Mouse (Mus musculus) liver, postnatal 0 days (tissue): Measurements from ENCODE around the gene Immp2l. TPM values are rescaled to one million over a fixed set of nuclear protein-coding genes. Genes with fewer than 3 reads are reported as not detected.

Experiments used
- ATAC-seq: fragments of 200-750 bp; cut with Nextera tagmentation; 2 replicates; pipeline ENCODE4 v1.8.0; 2017; ENCODE audit warnings: mild to moderate bottlenecking, moderate library complexity
- DNase-seq: peaks from one replicate; pipeline ENCODE4 v3.0.0-alpha.2; 2016
- H3K27ac ChIP-seq: fragments of 300-500 bp; sonication (generic); 2 replicates; pipeline ENCODE4 v1.5.1; 2014; ENCODE audit warnings: antibody characterized with exemption, moderate library complexity, mild to moderate bottlenecking, low read depth
- H3K27me3 ChIP-seq: fragments of 300-500 bp; sonication (generic); 2 replicates; pipeline ENCODE4 v1.6.1; 2014; ENCODE audit warnings: low read length, control low read depth, mixed read lengths; ENCODE audit not compliant: insufficient read depth
- H3K36me3 ChIP-seq: fragments of 300-500 bp; sonication (generic); replicated peaks from 2 replicates; pipeline ENCODE4 v1.6.1; 2014; ENCODE audit warnings: mild to moderate bottlenecking, control low read depth, low read length, moderate library complexity, mixed read lengths; ENCODE audit not compliant: insufficient read depth
- H3K4me1 ChIP-seq: fragments of 300-500 bp; sonication (generic); 2 replicates; pipeline ENCODE4 v1.6.1; 2014; ENCODE audit warnings: antibody characterized with exemption, mild to moderate bottlenecking, control low read depth; ENCODE audit not compliant: insufficient read depth
- H3K4me2 ChIP-seq: fragments of 300-500 bp; sonication (generic); 2 replicates; pipeline ENCODE4 v1.6.1; 2014; ENCODE audit warnings: low read depth, mild to moderate bottlenecking, low read length, moderate library complexity, mixed read lengths
- H3K4me3 ChIP-seq: fragments of 300-500 bp; sonication (generic); 2 replicates; pipeline ENCODE4 v1.5.1; 2014; ENCODE audit warnings: low read depth, low read length
- H3K9ac ChIP-seq: fragments of 300-500 bp; sonication (generic); replicated peaks from 2 replicates; pipeline ENCODE4 v1.6.1; 2014; ENCODE audit warnings: mild to moderate bottlenecking, moderate library complexity
- H3K9me3 ChIP-seq: fragments of 300-500 bp; sonication (generic); 2 replicates; pipeline ENCODE4 v1.6.1; 2016; ENCODE audit warnings: mild to moderate bottlenecking, control low read depth, low read length, mixed read lengths
- CTCF ChIP-seq: sonication (generic); IDR thresholded peaks from 2 replicates; pipeline ENCODE4 v1.5.1; 2016; ENCODE audit warnings: antibody characterized with exemption, low read depth
- EP300 ChIP-seq: IDR thresholded peaks from 2 replicates; pipeline ENCODE4 v1.6.1; 2016; ENCODE audit warnings: antibody characterized with exemption, low read depth, mild to moderate bottlenecking
- WGBS: fragments of 180-500 bp; shearing (Covaris S2); extraction: QIAGEN DNeasy Blood & Tissue Kit; methylation state at CpG from one replicate; pipeline ENCODE4 v1.1.7; 2014; ENCODE audit not compliant: insufficient replicate concordance; 5-methylcytosine and 5-hydroxymethylcytosine counted together
- polyA plus RNA-seq: library from polyadenylated mRNA; unstranded; fragments of >200 nt; fragmentation: Nextera tagmentation; extraction: Ambion mirVana; gene quantifications from 2 replicates; pipeline ENCODE4 v1.2.1, GENCODE M21; 2015

Gene Immp2l
- polyA plus RNA-seq, 1 experiment from 2014 or later, result 35.9 TPM

- Histone ChIP-seq H3K9me3 (no peaks in the 10 kb centered on the region), H3K9ac (no peak overlapping the region), H3K27ac (no peak overlapping the region), H3K4me2 (no peak overlapping the region), H3K36me3 (no peaks in the 10 kb centered on the region), H3K4me3 (no peak overlapping the region), H3K27me3 (no peaks in the 10 kb centered on the region), H3K4me1 (no peaks in the 10 kb centered on the region)
- DNase-seq (no peak), ATAC-seq (no peak)
- 82% methylated on average over 1 of the region's 1 CpGs for WGBS
- TF ChIP-seq EP300, result no peak
- TF ChIP-seq CTCF, result no peak
Observed at GRCm38 (mm10) chr12:41354857-41355256, 331.0 kb downstream of the Immp2l start.

GRCm38 (mm10) chr12:41356040-41356439 is 332.1 kb downstream of the Immp2l start:
- WGBS, result 64% methylated on average over 3 of the region's 3 CpGs
- ATAC-seq, result no peak

DNA sequence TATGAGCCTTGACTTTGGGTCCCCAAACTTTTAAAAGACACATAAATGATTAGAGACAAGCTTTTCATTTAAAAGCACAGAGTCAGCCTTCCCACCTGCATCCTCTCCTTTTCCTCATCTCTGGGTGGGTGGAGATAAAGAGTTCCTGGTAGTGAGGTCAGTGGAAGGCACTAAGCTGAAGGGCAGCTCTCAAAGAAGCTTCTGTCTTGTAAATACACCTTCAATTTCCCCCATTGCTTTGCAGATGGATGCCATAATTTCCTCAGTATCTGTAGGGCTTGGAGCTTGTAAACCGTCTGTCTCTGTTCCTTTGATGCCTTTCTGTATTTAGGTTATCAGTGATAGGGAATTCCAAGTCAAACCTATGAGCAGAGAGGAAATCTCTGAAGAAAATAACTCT is 362.8 kb downstream of the Immp2l start:
- H3K4me3 ChIP-seq, result no peak overlapping the region
- TF ChIP-seq EP300 (no peak), CTCF (no peak)
- no peaks in the 10 kb centered on the region for H3K27me3 ChIP-seq
- H3K9ac ChIP-seq, result no peak overlapping the region
- no peak overlapping the region for H3K27ac ChIP-seq
- DNase-seq, result no peak
- no peaks in the 10 kb centered on the region for H3K9me3 ChIP-seq
- H3K4me1 ChIP-seq, result no peaks in the 10 kb centered on the region
- no peak overlapping the region for H3K4me2 ChIP-seq
- no peak for ATAC-seq
- H3K36me3 ChIP-seq, result no peaks in the 10 kb centered on the region
- 68% methylated on average over 1 of the region's 1 CpGs for WGBS

More at GRCm38 (mm10) chr12:41356040-41356439, 332.1 kb downstream of the Immp2l start:
- no peak for DNase-seq
- no peaks in the 10 kb centered on the region for H3K27me3 ChIP-seq
- H3K4me2 ChIP-seq, result no peak overlapping the region
- H3K27ac ChIP-seq, result no peak overlapping the region
- H3K36me3 ChIP-seq, result no peaks in the 10 kb centered on the region
- TF ChIP-seq EP300, result no peak
- H3K4me3 ChIP-seq, result no peak overlapping the region
- H3K4me1 ChIP-seq, result no peaks in the 10 kb centered on the region
- H3K9me3 ChIP-seq, result no peaks in the 10 kb centered on the region
- H3K9ac ChIP-seq, result no peak overlapping the region

GRCm38 (mm10) chr12:41394231-41394630 is 370.3 kb downstream of the Immp2l start:
- Histone ChIP-seq H3K9ac (no peak overlapping the region), H3K4me1 (no peaks in the 10 kb centered on the region)

GRCm38 (mm10) chr12:41401136-41401535 is 377.2 kb downstream of the Immp2l start:
- DNase-seq, result no peak
- no peaks in the 10 kb centered on the region for H3K9me3 ChIP-seq
- 91% methylated on average over 1 of the region's 1 CpGs for WGBS

More at GRCm38 (mm10) chr12:41394231-41394630, 370.3 kb downstream of the Immp2l start:
- no peak overlapping the region for H3K4me3 ChIP-seq
- no peak for ATAC-seq
- no peaks in the 10 kb centered on the region for H3K36me3 ChIP-seq
- TF ChIP-seq EP300, result no peak
- no peak for TF ChIP-seq CTCF
- no peaks in the 10 kb centered on the region for H3K27me3 ChIP-seq
- no peak for DNase-seq
- no peak overlapping the region for H3K4me2 ChIP-seq
- no peaks in the 10 kb centered on the region for H3K9me3 ChIP-seq
- no peak overlapping the region for H3K27ac ChIP-seq

GRCm38 (mm10) chr12:41401923-41402322 is 378.0 kb downstream of the Immp2l start:
- ATAC-seq, result no peak
- no peak overlapping the region for H3K4me2 ChIP-seq
- WGBS, result 59% methylated on average over 3 of the region's 3 CpGs

More at GRCm38 (mm10) chr12:41401136-41401535, 377.2 kb downstream of the Immp2l start:
- no peak overlapping the region for H3K4me2 ChIP-seq
- TF ChIP-seq CTCF, result no peak
- no peak for TF ChIP-seq EP300
- no peaks in the 10 kb centered on the region for H3K27me3 ChIP-seq
- H3K9ac ChIP-seq, result no peak overlapping the region
- H3K4me3 ChIP-seq, result no peak overlapping the region
- no peaks in the 10 kb centered on the region for H3K36me3 ChIP-seq
- H3K27ac ChIP-seq, result no peak overlapping the region
- no peak for ATAC-seq
- H3K4me1 ChIP-seq, result no peaks in the 10 kb centered on the region

DNA sequence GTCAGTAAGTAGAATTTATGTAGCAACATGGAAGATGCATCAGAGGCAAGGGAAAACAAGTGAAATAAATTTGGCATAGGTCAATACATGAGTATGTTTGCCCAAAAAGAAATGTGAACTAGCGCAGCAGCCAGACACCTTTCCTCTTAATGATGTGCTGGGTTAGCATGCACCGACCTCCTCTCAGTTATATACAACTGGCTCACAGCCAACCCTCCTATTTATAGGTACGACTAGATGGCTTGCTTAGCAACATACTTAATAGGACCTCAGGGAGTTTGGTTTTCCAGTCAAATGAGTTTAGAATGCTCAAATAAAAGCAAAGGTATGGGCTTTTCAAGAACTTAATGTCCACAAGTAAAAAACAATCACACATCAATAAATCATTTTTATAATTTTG is 385.5 kb downstream of the Immp2l start:
- WGBS, result 70% methylated on average over 3 of the region's 3 CpGs

More at GRCm38 (mm10) chr12:41401923-41402322, 378.0 kb downstream of the Immp2l start:
- Histone ChIP-seq H3K27me3 (no peaks in the 10 kb centered on the region), H3K9ac (no peak overlapping the region), H3K4me3 (no peak overlapping the region), H3K36me3 (no peaks in the 10 kb centered on the region), H3K27ac (no peak overlapping the region), H3K4me1 (no peaks in the 10 kb centered on the region), H3K9me3 (no peaks in the 10 kb centered on the region)
- DNase-seq, result no peak
- no peak for TF ChIP-seq EP300
- no peak for TF ChIP-seq CTCF

More for the DNA sequence above, 385.5 kb downstream of the Immp2l start:
- Histone ChIP-seq H3K4me2 (no peak overlapping the region), H3K36me3 (no peaks in the 10 kb centered on the region), H3K9ac (no peak overlapping the region), H3K27ac (no peak overlapping the region), H3K4me1 (no peaks in the 10 kb centered on the region), H3K27me3 (no peaks in the 10 kb centered on the region), H3K9me3 (no peaks in the 10 kb centered on the region), H3K4me3 (no peak overlapping the region)
- ATAC-seq, result no peak
- TF ChIP-seq CTCF (no peak), EP300 (no peak)
- DNase-seq, result no peak
